Mouse (Mus musculus): ENCODE results near the gene Igfbp4. TPM values are rescaled to one million over a fixed set of nuclear protein-coding genes. Genes with fewer than 3 reads are reported as not detected.

Igfbp4 gene
- polyA plus RNA-seq (2016; fragmentation: Nextera tagmentation; extraction: Ambion mirVana), result 424 and 437 TPM in 2 replicates

DNA sequence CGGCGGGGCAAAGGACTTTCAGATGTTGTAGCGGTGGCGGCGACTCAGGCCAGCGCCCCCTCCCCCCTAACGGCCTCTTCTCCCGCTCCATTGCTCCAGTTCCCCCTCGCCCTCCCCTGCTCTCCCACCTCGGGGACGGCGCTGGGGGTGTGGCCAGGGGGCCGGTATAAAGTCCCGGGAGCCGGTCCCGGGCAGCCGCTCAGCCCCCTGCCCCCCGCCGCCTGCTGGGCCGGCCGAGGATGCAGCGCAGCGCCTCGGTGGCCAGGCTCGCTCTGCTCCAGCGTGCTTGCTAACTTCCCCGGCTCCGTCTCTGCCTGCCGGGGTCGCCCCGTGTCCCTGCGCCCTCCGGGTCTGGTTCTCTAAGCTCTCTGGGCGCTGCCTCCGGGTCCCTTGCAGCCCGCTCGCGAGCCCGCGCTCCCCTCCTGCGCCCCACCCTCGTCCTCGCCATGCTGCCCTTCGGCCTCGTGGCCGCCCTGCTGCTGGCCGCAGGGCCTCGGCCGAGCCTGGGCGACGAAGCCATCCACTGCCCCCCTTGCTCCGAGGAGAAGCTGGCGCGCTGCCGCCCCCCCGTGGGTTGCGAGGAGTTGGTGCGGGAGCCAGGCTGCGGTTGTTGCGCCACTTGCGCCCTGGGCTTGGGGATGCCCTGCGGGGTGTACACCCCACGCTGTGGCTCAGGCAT lies at the start of gene Igfbp4:
TSS of gene Igfbp4 (plus strand) at position 194 of the 679 bp plus-strand sequence.
- under 1% methylated on average over 63 of the region's 63 CpGs for WGBS
- peaks cover 75% of the 10 kb centered on the region for H3K4me1 ChIP-seq (replicated peaks)
- H3K4me3 ChIP-seq, result peak within 1 kb of the TSS; percentile 80
- H3K9me3 ChIP-seq, result no peaks in the 10 kb centered on the region
- H3K27me3 ChIP-seq (ENCODE audit: insufficient read depth, poor library complexity, severe bottlenecking), result no peaks in the 10 kb centered on the region
- peak within 1 kb of the TSS; percentile 98 for H3K27ac ChIP-seq
- peaks cover 23% of the 10 kb centered on the region for H3K36me3 ChIP-seq
- DNase-seq (ENCODE audit: low spot score), result peak; percentile 86

DNA sequence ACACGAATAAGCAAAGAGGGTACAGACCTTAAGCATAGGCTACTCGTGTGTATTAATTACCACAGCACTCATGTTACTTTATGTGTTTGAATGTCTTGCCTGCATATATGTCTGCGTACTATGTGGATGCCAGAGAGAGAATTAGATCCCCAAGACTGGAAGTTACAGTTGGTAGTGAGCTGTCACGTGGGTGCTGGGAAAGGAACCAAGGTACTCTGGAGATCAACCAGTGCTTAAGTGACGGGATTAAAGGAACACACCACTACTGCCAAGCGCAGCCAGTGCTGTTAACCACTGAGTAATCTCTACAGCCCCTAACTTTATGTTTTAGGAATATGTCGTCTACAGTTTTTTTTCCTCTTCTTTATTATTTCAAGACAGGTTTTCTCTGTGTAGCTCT lies 45.1 kb upstream of the Igfbp4 start:
- WGBS, result 95% methylated on average over 7 of the region's 7 CpGs
- H3K4me1 ChIP-seq (replicated peaks), result no peaks in the 10 kb centered on the region
- H3K36me3 ChIP-seq, result peaks cover 100% of the 10 kb centered on the region
- H3K9me3 ChIP-seq, result no peaks in the 10 kb centered on the region
- H3K27ac ChIP-seq, result no peak overlapping the region
- no peak for DNase-seq (ENCODE audit: low spot score)
- H3K27me3 ChIP-seq (ENCODE audit: insufficient read depth, poor library complexity, severe bottlenecking), result no peaks in the 10 kb centered on the region
- no peak overlapping the region for H3K4me3 ChIP-seq

GRCm38 (mm10) chr11:98997659-98998058 lies 43.4 kb upstream of the Igfbp4 start:
- Histone ChIP-seq H3K36me3 (peaks cover 100% of the 10 kb centered on the region), H3K9me3 (no peaks in the 10 kb centered on the region), H3K27me3 (ENCODE audit: insufficient read depth, poor library complexity, severe bottlenecking) (no peaks in the 10 kb centered on the region), H3K4me3 (no peak overlapping the region), H3K4me1 (replicated peaks) (no peaks in the 10 kb centered on the region), H3K27ac (no peak overlapping the region)
- no peak for DNase-seq (ENCODE audit: low spot score)
- WGBS, result 94% methylated on average over 4 of the region's 4 CpGs

- H3K36me3 ChIP-seq, result peaks cover 100% of the 10 kb centered on the region
Observed at GRCm38 (mm10) chr11:98998776-98999175, 42.3 kb upstream of the Igfbp4 start.

DNA sequence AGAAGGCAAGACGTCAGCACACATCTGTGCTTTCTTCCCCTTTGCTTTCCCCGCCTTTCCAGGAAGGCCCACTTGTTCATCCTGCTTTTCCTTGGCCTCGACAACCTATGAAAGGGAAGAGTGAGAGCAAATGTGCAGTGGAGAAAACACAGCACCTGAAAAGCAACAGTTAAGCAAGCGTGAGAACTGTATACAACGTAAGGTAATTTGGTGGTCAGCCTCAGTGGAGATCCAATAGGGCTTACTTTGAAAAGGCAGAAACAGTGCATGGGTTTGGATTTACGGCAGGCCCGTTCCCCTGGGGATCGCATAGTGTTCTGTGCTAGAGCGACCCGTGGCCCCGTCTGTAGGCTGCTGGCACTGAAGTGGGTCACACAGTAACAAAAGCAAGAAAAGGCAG lies 41.8 kb upstream of the Igfbp4 start:
- Histone ChIP-seq H3K27me3 (ENCODE audit: insufficient read depth, poor library complexity, severe bottlenecking) (no peaks in the 10 kb centered on the region), H3K4me3 (no peak overlapping the region), H3K27ac (no peak overlapping the region), H3K36me3 (peaks cover 100% of the 10 kb centered on the region), H3K9me3 (no peaks in the 10 kb centered on the region), H3K4me1 (replicated peaks) (no peaks in the 10 kb centered on the region)
- 94% methylated on average over 11 of the region's 11 CpGs for WGBS
- no peak for DNase-seq (ENCODE audit: low spot score)

More at GRCm38 (mm10) chr11:98998776-98999175, 42.3 kb upstream of the Igfbp4 start:
- Histone ChIP-seq H3K27me3 (ENCODE audit: insufficient read depth, poor library complexity, severe bottlenecking) (no peaks in the 10 kb centered on the region), H3K27ac (no peak overlapping the region), H3K4me3 (no peak overlapping the region), H3K9me3 (no peaks in the 10 kb centered on the region), H3K4me1 (replicated peaks) (no peaks in the 10 kb centered on the region)
- no peak for DNase-seq (ENCODE audit: low spot score)

DNA sequence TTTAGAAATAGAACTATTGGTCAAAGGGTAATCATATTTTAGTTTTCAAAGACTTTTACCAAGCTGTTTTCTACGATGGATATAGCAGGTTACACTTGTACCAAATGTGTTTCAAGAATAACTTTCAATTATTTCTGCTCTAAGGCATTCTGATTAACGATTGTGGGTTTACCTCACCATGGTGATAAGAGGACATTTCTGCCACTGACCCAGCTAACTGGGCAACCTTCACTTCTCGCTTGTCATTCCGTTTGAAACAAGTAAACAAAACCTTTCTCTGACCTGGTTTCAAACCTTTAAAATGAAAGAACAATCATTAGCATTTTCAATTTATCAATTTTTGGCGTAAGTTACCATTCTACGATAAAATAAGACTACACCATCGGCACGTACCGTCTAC lies 34.3 kb upstream of the Igfbp4 start:
- Histone ChIP-seq H3K4me1 (replicated peaks) (no peaks in the 10 kb centered on the region), H3K36me3 (peaks cover 100% of the 10 kb centered on the region), H3K4me3 (no peak overlapping the region), H3K27me3 (ENCODE audit: insufficient read depth, poor library complexity, severe bottlenecking) (no peaks in the 10 kb centered on the region), H3K9me3 (no peaks in the 10 kb centered on the region), H3K27ac (no peak overlapping the region)
- 96% methylated on average over 9 of the region's 9 CpGs for WGBS
- DNase-seq (ENCODE audit: low spot score), result no peak

- Histone ChIP-seq H3K36me3 (peaks cover 100% of the 10 kb centered on the region), H3K4me3 (no peak overlapping the region), H3K27ac (no peak overlapping the region), H3K9me3 (no peaks in the 10 kb centered on the region), H3K27me3 (ENCODE audit: insufficient read depth, poor library complexity, severe bottlenecking) (no peaks in the 10 kb centered on the region), H3K4me1 (replicated peaks) (no peaks in the 10 kb centered on the region)
- 94% methylated on average over 4 of the region's 4 CpGs for WGBS
- no peak for DNase-seq (ENCODE audit: low spot score)
Observed at GRCm38 (mm10) chr11:99010124-99010523, 30.9 kb upstream of the Igfbp4 start.

GRCm38 (mm10) chr11:99010706-99011105 lies 30.3 kb upstream of the Igfbp4 start:
- Histone ChIP-seq H3K27ac (no peak overlapping the region), H3K36me3 (peaks cover 100% of the 10 kb centered on the region), H3K9me3 (no peaks in the 10 kb centered on the region), H3K4me1 (replicated peaks) (no peaks in the 10 kb centered on the region), H3K4me3 (no peak overlapping the region), H3K27me3 (ENCODE audit: insufficient read depth, poor library complexity, severe bottlenecking) (no peaks in the 10 kb centered on the region)
- no peak for DNase-seq (ENCODE audit: low spot score)
- 96% methylated on average over 5 of the region's 5 CpGs for WGBS

GRCm38 (mm10) chr11:99013856-99014255 lies 27.2 kb upstream of the Igfbp4 start:
- no peaks in the 10 kb centered on the region for H3K27me3 ChIP-seq (ENCODE audit: insufficient read depth, poor library complexity, severe bottlenecking)
- no peak overlapping the region for H3K4me3 ChIP-seq
- no peak for DNase-seq (ENCODE audit: low spot score)
- no peaks in the 10 kb centered on the region for H3K4me1 ChIP-seq (replicated peaks)
- H3K36me3 ChIP-seq, result peaks cover 99% of the 10 kb centered on the region
- H3K27ac ChIP-seq, result no peak overlapping the region
- H3K9me3 ChIP-seq, result no peaks in the 10 kb centered on the region
- 89% methylated on average over 1 of the region's 1 CpGs for WGBS

DNA sequence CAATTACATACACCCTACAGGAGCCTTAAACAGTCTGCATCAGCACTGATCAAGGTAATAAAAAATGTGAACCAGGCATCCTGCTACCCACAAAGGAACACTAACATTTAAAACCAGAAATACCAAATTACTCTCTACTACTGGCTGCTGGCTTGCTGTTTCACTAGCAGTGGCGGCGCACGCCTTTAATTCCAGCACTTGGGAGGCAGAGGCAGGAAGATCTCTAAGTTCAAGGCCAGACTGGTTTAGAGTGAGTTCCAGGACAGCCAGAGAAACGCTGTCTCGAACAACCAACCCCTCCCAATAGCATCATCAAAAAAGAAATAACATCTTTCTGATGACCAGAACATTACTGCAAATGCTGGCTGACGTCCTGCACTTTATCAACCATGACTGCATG lies 21.2 kb upstream of the Igfbp4 start:
- H3K36me3 ChIP-seq, result peaks cover 78% of the 10 kb centered on the region

DNA sequence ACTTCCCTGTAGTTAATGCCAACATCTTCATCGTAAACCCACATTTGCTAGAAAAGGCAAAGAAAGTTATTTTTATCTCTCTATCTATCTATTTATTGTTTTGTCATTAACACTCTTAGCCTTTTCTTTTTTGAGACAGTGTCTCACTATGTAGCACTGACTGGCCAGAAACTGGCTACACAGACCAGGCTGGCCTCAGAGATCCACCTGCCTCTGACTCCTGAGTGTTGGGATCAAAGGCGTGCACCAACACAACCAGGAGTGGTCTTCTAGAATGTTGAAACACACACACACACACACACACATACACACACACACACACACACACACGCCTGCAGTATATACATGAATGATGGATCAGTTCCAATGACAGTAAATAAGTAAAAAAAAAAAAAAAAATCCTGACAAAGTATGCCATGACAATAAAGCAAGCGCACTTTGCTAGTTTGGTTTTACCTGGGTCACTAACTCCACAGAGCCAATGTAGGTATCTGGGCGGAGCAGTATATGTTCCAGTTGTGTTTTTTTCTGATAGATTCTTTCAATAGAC lies 18.6 kb upstream of the Igfbp4 start:
- Histone ChIP-seq H3K27ac (peak overlapping the region; percentile 97; the same call in 1 of the 2 replicates), H3K36me3 (peaks cover 52% of the 10 kb centered on the region), H3K4me3 (peak overlapping the region; percentile 87), H3K9me3 (no peaks in the 10 kb centered on the region), H3K4me1 (replicated peaks) (peaks cover 30% of the 10 kb centered on the region), H3K27me3 (ENCODE audit: insufficient read depth, poor library complexity, severe bottlenecking) (no peaks in the 10 kb centered on the region)
- no peak for DNase-seq (ENCODE audit: low spot score)
- 84% methylated on average over 5 of the region's 5 CpGs for WGBS

More for the DNA sequence above, 21.2 kb upstream of the Igfbp4 start:
- 95% methylated on average over 6 of the region's 6 CpGs for WGBS
- DNase-seq (ENCODE audit: low spot score), result no peak
- Histone ChIP-seq H3K4me3 (no peak overlapping the region), H3K4me1 (replicated peaks) (peaks cover 28% of the 10 kb centered on the region), H3K27ac (no peak overlapping the region), H3K27me3 (ENCODE audit: insufficient read depth, poor library complexity, severe bottlenecking) (no peaks in the 10 kb centered on the region), H3K9me3 (no peaks in the 10 kb centered on the region)

GRCm38 (mm10) chr11:99023094-99023493 lies 17.9 kb upstream of the Igfbp4 start:
- Histone ChIP-seq H3K27me3 (ENCODE audit: insufficient read depth, poor library complexity, severe bottlenecking) (no peaks in the 10 kb centered on the region), H3K4me1 (replicated peaks) (peaks cover 30% of the 10 kb centered on the region), H3K27ac (peak overlapping the region; percentile 97), H3K4me3 (peak overlapping the region; percentile 87), H3K36me3 (peaks cover 46% of the 10 kb centered on the region), H3K9me3 (no peaks in the 10 kb centered on the region)
- no peak for DNase-seq (ENCODE audit: low spot score)
- 14% methylated on average over 4 of the region's 4 CpGs for WGBS
